Mouse (Mus musculus) erythroblast, embryonic 14.5 days (primary cell): Measurements from ENCODE around the gene Pms2.

ENCODE experiments used
- GATA1 ChIP-seq: IDR thresholded peaks from 2 replicates; pipeline ENCODE4 v1.6.1; 2012; ENCODE audit warnings: low read length, inconsistent platforms, mixed read lengths
- TAL1 ChIP-seq: IDR thresholded peaks from 3 replicates; pipeline ENCODE4 v1.6.1; 2012; ENCODE audit warnings: low read length, inconsistent platforms, mixed read lengths

GRCm38 (mm10) chr5:143974931-143975630 lies 65.3 kb downstream of the Pms2 start:
- TF ChIP-seq TAL1, result no peak
- no peak for TF ChIP-seq GATA1
